Mouse (Mus musculus) urinary bladder, adult 18-20 months (tissue): ENCODE results near the gene Eftud2.
A peak's percentile ranks its signal among the peaks of the same experiment; 100 is the strongest.

Experiments used
- DNase-seq, 2 experiments: peaks; one replicate each; pipeline ENCODE4 v3.0.0; 2022; ENCODE audit warnings: low spot score in 2 of 2, mixed read lengths in 2 of 2

Eftud2 gene

GRCm38 (mm10) chr11:102880585-102881313 is at the start of gene Eftud2, which contains the start of gene Ccdc103:
Gene Eftud2, minus strand, starts transcription at chr11:102880985.
Gene Ccdc103, plus strand, starts transcription at chr11:102881204.
- DNase-seq = peak; percentile 87 to 95

- no peak for DNase-seq
Observed at GRCm38 (mm10) chr11:102925351-102925717, 44.5 kb upstream of the Eftud2 start.

- DNase-seq = peak; percentile 85 to 88
Observed at GRCm38 (mm10) chr11:102924557-102925350, 44.0 kb upstream of the Eftud2 start, which contains the start of gene Kif18b. Gene Kif18b, minus strand, starts transcription at chr11:102925124.

- no peak for DNase-seq
Observed at GRCm38 (mm10) chr11:102921491-102921890, 40.7 kb upstream of the Eftud2 start.

GRCm38 (mm10) chr11:102918077-102918476 is 37.3 kb upstream of the Eftud2 start:
- no peak for DNase-seq

GRCm38 (mm10) chr11:102915380-102915779 is 34.6 kb upstream of the Eftud2 start:
- no peak for DNase-seq

- no peak for DNase-seq
Observed at GRCm38 (mm10) chr11:102911376-102911775, 30.6 kb upstream of the Eftud2 start.

- no peak for DNase-seq
Observed at GRCm38 (mm10) chr11:102903654-102904053, 22.9 kb upstream of the Eftud2 start.

GRCm38 (mm10) chr11:102902107-102902506 is 21.3 kb upstream of the Eftud2 start:
- no peak for DNase-seq

- no peak for DNase-seq
Observed at GRCm38 (mm10) chr11:102901199-102901598, 20.4 kb upstream of the Eftud2 start.

GRCm38 (mm10) chr11:102900763-102901162 is 20.0 kb upstream of the Eftud2 start, which contains the start of gene Gfap:
Gene Gfap, minus strand, starts transcription at chr11:102900912.
- DNase-seq = peak; percentile 36 to 55

GRCm38 (mm10) chr11:102898408-102898807 is 17.6 kb upstream of the Eftud2 start:
- DNase-seq = no peak

- DNase-seq = no peak
Observed at GRCm38 (mm10) chr11:102896641-102897040, 15.9 kb upstream of the Eftud2 start.

- DNase-seq = no peak
Observed at GRCm38 (mm10) chr11:102895779-102896178, 15.0 kb upstream of the Eftud2 start.

- DNase-seq = no peak
Observed at GRCm38 (mm10) chr11:102894716-102895115, 13.9 kb upstream of the Eftud2 start.

- DNase-seq = peak; percentile 65 to 70
Observed at GRCm38 (mm10) chr11:102893015-102893651, 12.3 kb upstream of the Eftud2 start.

GRCm38 (mm10) chr11:102890096-102890495 is 9.3 kb upstream of the Eftud2 start:
- no peak for DNase-seq

- DNase-seq = no peak
Observed at GRCm38 (mm10) chr11:102888135-102888534, 7.3 kb upstream of the Eftud2 start.

GRCm38 (mm10) chr11:102887433-102887832 is 6.6 kb upstream of the Eftud2 start:
- DNase-seq = no peak

GRCm38 (mm10) chr11:102884616-102885219 is 3.9 kb upstream of the Eftud2 start, which contains the start of gene Fam187a:
Gene Fam187a, plus strand, starts transcription at chr11:102885169.
- DNase-seq = no peak

- no peak for DNase-seq
Observed at GRCm38 (mm10) chr11:102881314-102882198, 771 bp upstream of the Eftud2 start.
